Mouse (Mus musculus) right cerebral cortex, postnatal 10 days (tissue): ENCODE results near the gene Zfp300.

ENCODE experiments used
- DNase-seq, 2 experiments: peaks; one replicate each; pipeline ENCODE4 v3.0.0; 2021; ENCODE audit warnings: low spot score in 2 of 2

Gene Zfp300

GRCm38 (mm10) chrX:21088983-21089866, at the start of gene Zfp300:
Gene Zfp300 (minus strand): TSS chrX:21089527.
- DNase-seq, result peak; percentile 83 to 84

GRCm38 (mm10) chrX:21115520-21115919, 26.2 kb upstream of the Zfp300 start, which contains the start of gene Ssxa1:
Gene Ssxa1 (plus strand): TSS chrX:21115820.
- DNase-seq, result no peak

GRCm38 (mm10) chrX:21089867-21090239, 526 bp upstream of the Zfp300 start:
- peak in 1 of 2 experiments; percentile 22 for DNase-seq

- peak in 1 of 2 experiments; percentile 11 for DNase-seq
Observed at GRCm38 (mm10) chrX:21088645-21088982, 713 bp downstream of the Zfp300 start.

- no peak for DNase-seq
Observed at GRCm38 (mm10) chrX:21068106-21068505, 21.2 kb downstream of the Zfp300 start, which contains the start of gene Spaca5. Gene Spaca5 (plus strand): TSS chrX:21068406.

- DNase-seq, result no peak
Observed at GRCm38 (mm10) chrX:21062544-21062890, 26.8 kb downstream of the Zfp300 start.

- peak; percentile 89 to 90 for DNase-seq
Observed at GRCm38 (mm10) chrX:21061866-21062543, 27.3 kb downstream of the Zfp300 start, which contains the start of gene Zfp182. Gene Zfp182 (minus strand): TSS chrX:21062316.

- DNase-seq, result peak in 1 of 2 experiments; percentile 18
Observed at GRCm38 (mm10) chrX:21061460-21061859, 27.9 kb downstream of the Zfp300 start.
